Mouse (Mus musculus): ENCODE measurements around the gene Ampd1.

GRCm38 (mm10) chr3:103040285-103040684 is 33.5 kb upstream of the Ampd1 start:
- TF ChIP-seq POLR2A (IDR thresholded peaks at IDR 0.05; ENCODE audit: extremely low read depth, insufficient read depth, low read length): no peak
- no peak for TF ChIP-seq CTCF (IDR thresholded peaks at IDR 0.05; ENCODE audit: extremely low read depth, insufficient read depth, low read length)

Measured in cortical plate, adult 2 months (tissue).